Mouse (Mus musculus): ENCODE results near the gene Npas3. TPM values are rescaled to one million over a fixed set of nuclear protein-coding genes. Genes with fewer than 3 reads are reported as not detected.

Npas3 gene
- polyA plus RNA-seq, 1 experiment, result 0.04 TPM

- Histone ChIP-seq H3K4me3 (ENCODE audit: control insufficient read depth, insufficient read depth, low read length) (no peak overlapping the region), H3K27me3 (ENCODE audit: control insufficient read depth, insufficient read depth, low read length) (no peaks in the 10 kb centered on the region), H3K4me1 (replicated peaks; ENCODE audit: control insufficient read depth, insufficient read depth, low read length) (no peaks in the 10 kb centered on the region), H3K36me3 (ENCODE audit: control insufficient read depth, insufficient read depth, low read length) (no peaks in the 10 kb centered on the region), H3K27ac (ENCODE audit: control insufficient read depth, insufficient read depth, low read length) (no peak overlapping the region)
- no peak for DNase-seq
- WGBS, result 97% methylated on average over 7 of the region's 7 CpGs
- TF ChIP-seq POLR2A (IDR thresholded peaks at IDR 0.05; ENCODE audit: control insufficient read depth, extremely low read depth, insufficient read depth, low read length, poor library complexity), result no peak
- TF ChIP-seq CTCF (IDR thresholded peaks at IDR 0.05; ENCODE audit: borderline replicate concordance, control insufficient read depth, extremely low read depth, insufficient read depth, low read length, poor library complexity), result no peak
Observed at GRCm38 (mm10) chr12:53922153-53922552, 673.7 kb downstream of the Npas3 start.

- Histone ChIP-seq H3K36me3 (ENCODE audit: control insufficient read depth, insufficient read depth, low read length) (no peaks in the 10 kb centered on the region), H3K4me1 (replicated peaks; ENCODE audit: control insufficient read depth, insufficient read depth, low read length) (no peaks in the 10 kb centered on the region), H3K4me3 (ENCODE audit: control insufficient read depth, insufficient read depth, low read length) (no peak overlapping the region), H3K27me3 (ENCODE audit: control insufficient read depth, insufficient read depth, low read length) (no peaks in the 10 kb centered on the region), H3K27ac (ENCODE audit: control insufficient read depth, insufficient read depth, low read length) (no peak overlapping the region)
- TF ChIP-seq POLR2A (IDR thresholded peaks at IDR 0.05; ENCODE audit: control insufficient read depth, extremely low read depth, insufficient read depth, low read length, poor library complexity) (no peak), CTCF (IDR thresholded peaks at IDR 0.05; ENCODE audit: borderline replicate concordance, control insufficient read depth, extremely low read depth, insufficient read depth, low read length, poor library complexity) (no peak)
- WGBS, result 99% methylated on average over 2 of the region's 2 CpGs
- DNase-seq, result no peak
Observed at GRCm38 (mm10) chr12:53948826-53949225, 700.3 kb downstream of the Npas3 start.

GRCm38 (mm10) chr12:53962004-53962403, 713.5 kb downstream of the Npas3 start:
- DNase-seq, result no peak
- Histone ChIP-seq H3K4me1 (replicated peaks; ENCODE audit: control insufficient read depth, insufficient read depth, low read length) (no peaks in the 10 kb centered on the region), H3K4me3 (ENCODE audit: control insufficient read depth, insufficient read depth, low read length) (no peak overlapping the region), H3K36me3 (ENCODE audit: control insufficient read depth, insufficient read depth, low read length) (no peaks in the 10 kb centered on the region), H3K27ac (ENCODE audit: control insufficient read depth, insufficient read depth, low read length) (no peak overlapping the region), H3K27me3 (ENCODE audit: control insufficient read depth, insufficient read depth, low read length) (no peaks in the 10 kb centered on the region)
- WGBS, result 91% methylated on average over 7 of the region's 7 CpGs
- TF ChIP-seq CTCF (IDR thresholded peaks at IDR 0.05; ENCODE audit: borderline replicate concordance, control insufficient read depth, extremely low read depth, insufficient read depth, low read length, poor library complexity) (no peak), POLR2A (IDR thresholded peaks at IDR 0.05; ENCODE audit: control insufficient read depth, extremely low read depth, insufficient read depth, low read length, poor library complexity) (no peak)

GRCm38 (mm10) chr12:53963534-53963933, 715.1 kb downstream of the Npas3 start:
- H3K36me3 ChIP-seq (ENCODE audit: control insufficient read depth, insufficient read depth, low read length), result no peaks in the 10 kb centered on the region
- no peaks in the 10 kb centered on the region for H3K27me3 ChIP-seq (ENCODE audit: control insufficient read depth, insufficient read depth, low read length)
- H3K27ac ChIP-seq (ENCODE audit: control insufficient read depth, insufficient read depth, low read length), result no peak overlapping the region
- no peak for DNase-seq
- H3K4me1 ChIP-seq (replicated peaks; ENCODE audit: control insufficient read depth, insufficient read depth, low read length), result no peaks in the 10 kb centered on the region
- 70% methylated on average over 5 of the region's 5 CpGs for WGBS
- no peak overlapping the region for H3K4me3 ChIP-seq (ENCODE audit: control insufficient read depth, insufficient read depth, low read length)
- TF ChIP-seq CTCF (IDR thresholded peaks at IDR 0.05; ENCODE audit: borderline replicate concordance, control insufficient read depth, extremely low read depth, insufficient read depth, low read length, poor library complexity) (no peak), POLR2A (IDR thresholded peaks at IDR 0.05; ENCODE audit: control insufficient read depth, extremely low read depth, insufficient read depth, low read length, poor library complexity) (no peak)

- H3K4me1 ChIP-seq (replicated peaks; ENCODE audit: control insufficient read depth, insufficient read depth, low read length), result no peaks in the 10 kb centered on the region
- no peaks in the 10 kb centered on the region for H3K27me3 ChIP-seq (ENCODE audit: control insufficient read depth, insufficient read depth, low read length)
- no peaks in the 10 kb centered on the region for H3K36me3 ChIP-seq (ENCODE audit: control insufficient read depth, insufficient read depth, low read length)
- TF ChIP-seq CTCF (IDR thresholded peaks at IDR 0.05; ENCODE audit: borderline replicate concordance, control insufficient read depth, extremely low read depth, insufficient read depth, low read length, poor library complexity) (no peak), POLR2A (IDR thresholded peaks at IDR 0.05; ENCODE audit: control insufficient read depth, extremely low read depth, insufficient read depth, low read length, poor library complexity) (no peak)
- no peak overlapping the region for H3K4me3 ChIP-seq (ENCODE audit: control insufficient read depth, insufficient read depth, low read length)
- H3K27ac ChIP-seq (ENCODE audit: control insufficient read depth, insufficient read depth, low read length), result no peak overlapping the region
- 88% methylated on average over 10 of the region's 10 CpGs for WGBS
- DNase-seq, result no peak
Observed at GRCm38 (mm10) chr12:53969378-53970174, 721.1 kb downstream of the Npas3 start.

GRCm38 (mm10) chr12:53970721-53971120, 722.2 kb downstream of the Npas3 start:
- TF ChIP-seq POLR2A (IDR thresholded peaks at IDR 0.05; ENCODE audit: control insufficient read depth, extremely low read depth, insufficient read depth, low read length, poor library complexity), result no peak
- Histone ChIP-seq H3K4me3 (ENCODE audit: control insufficient read depth, insufficient read depth, low read length) (no peak overlapping the region), H3K36me3 (ENCODE audit: control insufficient read depth, insufficient read depth, low read length) (no peaks in the 10 kb centered on the region), H3K27ac (ENCODE audit: control insufficient read depth, insufficient read depth, low read length) (no peak overlapping the region), H3K4me1 (replicated peaks; ENCODE audit: control insufficient read depth, insufficient read depth, low read length) (no peaks in the 10 kb centered on the region), H3K27me3 (ENCODE audit: control insufficient read depth, insufficient read depth, low read length) (no peaks in the 10 kb centered on the region)
- DNase-seq, result no peak
- WGBS, result 88% methylated on average over 7 of the region's 7 CpGs

- DNase-seq, result no peak
- Histone ChIP-seq H3K27me3 (ENCODE audit: control insufficient read depth, insufficient read depth, low read length) (no peaks in the 10 kb centered on the region), H3K4me3 (ENCODE audit: control insufficient read depth, insufficient read depth, low read length) (no peak overlapping the region), H3K27ac (ENCODE audit: control insufficient read depth, insufficient read depth, low read length) (no peak overlapping the region), H3K4me1 (replicated peaks; ENCODE audit: control insufficient read depth, insufficient read depth, low read length) (no peaks in the 10 kb centered on the region), H3K36me3 (ENCODE audit: control insufficient read depth, insufficient read depth, low read length) (no peaks in the 10 kb centered on the region)
- TF ChIP-seq CTCF (IDR thresholded peaks at IDR 0.05; ENCODE audit: borderline replicate concordance, control insufficient read depth, extremely low read depth, insufficient read depth, low read length, poor library complexity) (no peak), POLR2A (IDR thresholded peaks at IDR 0.05; ENCODE audit: control insufficient read depth, extremely low read depth, insufficient read depth, low read length, poor library complexity) (no peak)
- WGBS, result 94% methylated on average over 6 of the region's 6 CpGs
Observed at GRCm38 (mm10) chr12:53973414-53973813, 724.9 kb downstream of the Npas3 start.
